Mouse (Mus musculus) brain, adult 10 weeks (tissue): ENCODE measurements around the gene Gm6760. TPM values are rescaled to one million over a fixed set of nuclear protein-coding genes. Genes with fewer than 3 reads are reported as not detected.

Experiments used
- polyA plus RNA-seq: library from polyadenylated mRNA; stranded (reverse); fragments of 350-450 nt; fragmentation: Illumina TruSeq; extraction: RNeasy Lipid Tissue Mini Kit (QIAGEN cat#74804); gene quantifications from one replicate; pipeline ENCODE4 v1.2.3, GENCODE M21; 2015; ENCODE audit warnings: low read depth, low replicate concordance

The Gm6760 gene
- polyA plus RNA-seq: not detected

DNA sequence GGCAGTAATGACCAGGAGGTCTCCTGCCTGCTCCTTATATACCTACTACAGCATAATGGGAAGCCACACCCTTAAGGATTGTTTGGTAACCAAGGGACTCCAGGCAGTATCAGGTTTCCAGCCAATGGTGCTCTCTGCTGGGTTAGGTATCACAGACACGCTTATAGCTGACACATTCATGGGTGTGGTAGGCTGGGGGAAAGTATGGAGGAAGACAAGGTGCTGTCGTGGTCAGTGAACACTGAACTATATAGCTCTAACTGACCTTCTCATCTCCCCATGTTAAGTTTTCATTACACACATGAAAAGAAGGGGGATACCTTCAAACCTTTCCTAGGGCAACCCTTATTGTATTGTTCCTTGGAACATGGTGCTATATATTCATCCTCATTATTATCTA lies at the start of gene Gm6760:
Gene Gm6760 (minus strand): TSS at position 101 of the 400 bp plus-strand sequence.

DNA sequence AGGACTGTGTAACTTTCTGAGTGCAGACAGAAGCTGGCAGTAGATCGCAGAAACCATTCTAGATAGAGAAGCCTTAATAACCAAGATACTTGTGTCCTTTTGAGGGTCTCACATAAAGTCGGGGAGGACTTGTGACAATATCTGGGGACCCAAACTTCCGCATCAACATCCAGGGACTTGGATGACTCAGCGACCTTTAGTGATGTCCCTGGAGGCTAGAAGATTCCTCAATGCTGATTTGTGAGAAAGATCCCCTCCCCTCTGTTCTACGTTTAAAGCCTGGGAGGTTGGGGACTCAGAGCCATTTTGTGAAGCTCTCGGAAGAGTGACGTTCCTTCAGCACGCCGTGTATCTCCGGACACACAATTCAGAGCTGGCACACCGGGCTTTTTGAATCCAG lies 21.2 kb upstream of the Gm6760 start, which contains the start of gene 3830417A13Rik:
Gene 3830417A13Rik (plus strand): TSS at position 301 of the 400 bp plus-strand sequence.

Other genes with a start within 250 kb of the Gm6760 start
- gene 3830417A13Rik, start 21.4 kb upstream of the Gm6760 start, polyA plus RNA-seq: not detected
- 22.1 TPM for gene Slitrk4, start 124.8 kb upstream of the Gm6760 start, polyA plus RNA-seq